Mouse (Mus musculus) bone marrow macrophage, adult 2 months (primary cell): Measurements from ENCODE around the gene Tmem88b.

Experiments used
- CTCF ChIP-seq: IDR thresholded peaks from 2 replicates; pipeline ENCODE4 v1.5.1; 2012; ENCODE audit warnings: low read depth, mild to moderate bottlenecking, low read length, moderate library complexity
- POLR2A ChIP-seq: IDR thresholded peaks from 2 replicates; pipeline ENCODE4 v1.6.1; 2012; ENCODE audit warnings: mild to moderate bottlenecking, low read depth, low read length, borderline replicate concordance

DNA sequence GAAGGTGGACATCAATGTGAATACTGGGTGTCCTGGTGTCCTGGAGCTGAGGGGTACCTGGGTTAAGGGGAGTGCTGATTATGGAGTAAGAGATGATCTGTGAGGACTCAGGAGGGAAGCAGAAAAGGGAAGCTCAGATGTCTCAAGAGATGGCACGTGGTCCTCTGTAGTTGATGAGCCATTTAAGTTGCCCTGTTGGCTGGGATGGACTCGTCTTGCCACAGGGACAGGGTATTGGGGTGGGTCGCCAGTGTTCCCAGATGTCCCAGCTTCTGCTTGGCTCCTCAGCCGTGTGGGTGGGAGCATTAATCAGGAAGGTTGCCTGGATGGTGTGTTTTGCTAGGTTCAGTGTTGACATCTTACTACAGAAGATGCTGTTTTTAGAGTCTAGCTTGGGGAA lies 47.6 kb upstream of the Tmem88b start:
- TF ChIP-seq CTCF: no peak
- no peak for TF ChIP-seq POLR2A
